Mouse (Mus musculus): Measurements from ENCODE around the gene Tmem222. TPM values are rescaled to one million over a fixed set of nuclear protein-coding genes. Genes with fewer than 3 reads are reported as not detected.

The Tmem222 gene
- polyA plus RNA-seq, 1 experiment: 70.6 TPM

DNA sequence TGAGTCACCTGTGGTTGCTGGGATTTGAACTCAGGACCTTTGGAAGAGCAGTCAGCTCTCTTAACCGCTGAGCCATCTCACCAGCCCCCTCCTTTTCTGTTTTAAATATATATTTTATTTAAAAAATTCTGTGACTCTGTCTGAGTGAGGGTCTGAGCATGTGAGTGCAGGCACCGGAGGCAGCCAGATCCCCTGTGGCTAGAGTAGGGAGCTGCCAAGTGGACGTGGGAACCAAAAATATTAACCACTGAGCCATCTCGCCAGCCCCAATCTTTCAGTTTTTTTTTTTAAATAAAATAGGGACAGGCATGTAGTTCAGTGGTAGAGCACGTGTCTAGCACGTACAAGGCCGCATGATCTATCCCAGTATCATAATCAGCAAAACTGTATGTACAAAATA lies 27.2 kb upstream of the Tmem222 start:
- no peak for TF ChIP-seq CTCF (conservative IDR thresholded peaks at IDR 0.05; ENCODE audit: insufficient read depth, insufficient read length, low read depth, low read length)
- TF ChIP-seq POLR2A (IDR thresholded peaks at IDR 0.05; ENCODE audit: low read depth, low read length): no peak
- 94% methylated on average over 7 of the region's 7 CpGs for WGBS
- Histone ChIP-seq H3K27me3 (replicated peaks; ENCODE audit: control insufficient read depth, insufficient read depth, low read length) (no peaks in the 10 kb centered on the region), H3K4me3 (ENCODE audit: insufficient read depth, low read depth, low read length) (no peak overlapping the region), H3K36me3 (ENCODE audit: control insufficient read depth, insufficient read depth, low read length) (peaks cover 2% of the 10 kb centered on the region; the same call in 1 of the 2 replicates), H3K27ac (ENCODE audit: insufficient read depth, low read depth, low read length) (no peak overlapping the region), H3K4me1 (ENCODE audit: control insufficient read depth, insufficient read depth, low read length) (no peaks in the 10 kb centered on the region)
- no peak for DNase-seq

DNA sequence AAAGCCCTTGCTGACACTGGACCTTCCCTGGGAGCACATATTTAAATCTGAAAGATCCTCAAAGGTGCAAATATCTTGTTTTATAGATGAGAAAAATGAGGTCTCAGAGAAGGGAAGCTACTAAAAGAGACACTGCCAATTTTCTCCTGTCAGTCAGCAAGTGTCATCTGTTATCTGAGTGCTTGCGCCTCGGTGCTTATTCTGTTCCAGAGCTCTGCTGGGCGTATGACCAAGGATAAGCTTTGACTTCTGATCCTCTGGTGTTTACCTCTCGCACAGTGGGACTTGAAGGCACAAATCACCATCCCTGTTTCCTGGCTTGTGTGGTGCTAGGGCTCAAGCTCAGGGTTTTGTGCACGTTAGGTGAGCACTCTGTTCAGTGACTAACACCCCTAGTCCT lies 25.1 kb upstream of the Tmem222 start:
- Histone ChIP-seq H3K27me3 (replicated peaks; ENCODE audit: control insufficient read depth, insufficient read depth, low read length) (no peaks in the 10 kb centered on the region), H3K27ac (ENCODE audit: insufficient read depth, low read depth, low read length) (no peak overlapping the region), H3K4me3 (ENCODE audit: insufficient read depth, low read depth, low read length) (no peak overlapping the region), H3K36me3 (ENCODE audit: control insufficient read depth, insufficient read depth, low read length) (peaks cover 2% of the 10 kb centered on the region; the same call in 1 of the 2 replicates), H3K4me1 (ENCODE audit: control insufficient read depth, insufficient read depth, low read length) (no peaks in the 10 kb centered on the region)
- 93% methylated on average over 5 of the region's 5 CpGs for WGBS
- no peak for DNase-seq
- TF ChIP-seq CTCF (conservative IDR thresholded peaks at IDR 0.05; ENCODE audit: insufficient read depth, insufficient read length, low read depth, low read length) (no peak), POLR2A (IDR thresholded peaks at IDR 0.05; ENCODE audit: low read depth, low read length) (no peak)

DNA sequence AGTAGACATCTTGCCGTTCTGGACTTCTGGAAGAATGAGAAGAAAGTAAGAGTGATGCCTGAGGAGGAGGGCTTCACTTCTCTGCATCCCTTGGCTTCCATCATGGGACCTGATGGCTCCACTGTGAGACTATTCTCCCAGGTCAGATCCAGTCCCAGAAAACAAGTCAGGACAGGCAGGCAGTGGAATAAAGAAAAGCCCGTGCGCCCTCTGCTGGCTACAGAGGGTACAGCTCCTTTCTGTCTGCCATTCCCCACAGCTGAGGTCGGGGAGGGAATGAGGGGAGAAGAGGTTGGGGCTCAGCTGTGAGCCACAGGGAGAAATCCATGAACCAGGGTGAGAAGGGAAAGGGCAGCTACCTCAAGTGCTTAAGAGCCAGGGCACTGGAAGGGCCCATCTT lies 24.2 kb upstream of the Tmem222 start:
- peak; percentile 86 for TF ChIP-seq CTCF (conservative IDR thresholded peaks at IDR 0.05; ENCODE audit: insufficient read depth, insufficient read length, low read depth, low read length)
- no peak for TF ChIP-seq POLR2A (IDR thresholded peaks at IDR 0.05; ENCODE audit: low read depth, low read length)
- Histone ChIP-seq H3K27ac (ENCODE audit: insufficient read depth, low read depth, low read length) (no peak overlapping the region), H3K4me3 (ENCODE audit: insufficient read depth, low read depth, low read length) (no peak overlapping the region), H3K4me1 (ENCODE audit: control insufficient read depth, insufficient read depth, low read length) (no peaks in the 10 kb centered on the region), H3K36me3 (ENCODE audit: control insufficient read depth, insufficient read depth, low read length) (peaks cover 2% of the 10 kb centered on the region; the same call in 1 of the 2 replicates), H3K27me3 (replicated peaks; ENCODE audit: control insufficient read depth, insufficient read depth, low read length) (no peaks in the 10 kb centered on the region)
- DNase-seq: peak; percentile 67
- WGBS: 24% methylated on average over 4 of the region's 4 CpGs

DNA sequence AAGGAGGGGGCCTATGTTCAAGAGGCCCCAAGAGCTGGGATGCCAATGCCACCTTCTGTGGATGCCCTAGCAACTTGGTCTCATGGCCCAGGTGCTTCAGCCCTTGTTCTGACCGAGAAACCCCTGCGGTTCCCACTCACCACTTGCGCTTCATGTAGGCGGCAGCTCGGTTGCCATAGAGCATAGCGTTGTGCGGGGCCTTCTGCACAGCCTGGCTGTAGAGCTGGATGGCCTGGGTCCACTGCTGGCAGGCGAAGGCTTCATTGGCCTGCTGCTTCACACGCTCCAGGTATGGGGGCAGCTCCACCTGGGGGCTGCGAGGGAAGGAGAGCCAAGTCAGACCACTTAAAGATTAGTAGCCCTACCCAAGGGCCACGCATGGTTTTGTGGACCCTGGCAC lies 22.8 kb upstream of the Tmem222 start:
- no peak for TF ChIP-seq POLR2A (IDR thresholded peaks at IDR 0.05; ENCODE audit: low read depth, low read length)
- no peak overlapping the region for H3K4me3 ChIP-seq (ENCODE audit: insufficient read depth, low read depth, low read length)
- WGBS: 94% methylated on average over 11 of the region's 11 CpGs
- no peak overlapping the region for H3K27ac ChIP-seq (ENCODE audit: insufficient read depth, low read depth, low read length)
- no peak for DNase-seq
- no peaks in the 10 kb centered on the region for H3K4me1 ChIP-seq (ENCODE audit: control insufficient read depth, insufficient read depth, low read length)
- H3K27me3 ChIP-seq (replicated peaks; ENCODE audit: control insufficient read depth, insufficient read depth, low read length): no peaks in the 10 kb centered on the region
- peaks cover 2% of the 10 kb centered on the region; the same call in 1 of the 2 replicates for H3K36me3 ChIP-seq (ENCODE audit: control insufficient read depth, insufficient read depth, low read length)

DNA sequence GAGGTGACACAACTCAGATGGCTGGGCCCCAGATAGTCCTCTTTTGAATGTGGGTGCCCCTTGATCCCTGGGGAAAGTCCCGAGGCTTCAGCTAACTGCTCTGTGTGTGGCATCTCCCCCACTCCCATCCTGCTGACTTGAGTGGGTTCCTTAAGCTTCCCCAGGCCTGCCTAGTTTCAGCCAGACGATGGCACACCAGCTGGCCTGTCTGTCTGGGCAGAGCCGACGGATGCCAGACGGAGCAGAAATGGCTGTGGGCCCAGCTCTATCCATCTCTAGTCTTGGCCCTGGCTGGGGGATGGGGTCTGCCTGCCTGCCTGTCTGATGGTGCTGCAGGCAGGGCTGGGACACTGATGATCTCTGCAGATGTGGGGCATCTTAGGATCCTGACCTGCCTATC lies 22.1 kb upstream of the Tmem222 start:
- no peak for DNase-seq
- Histone ChIP-seq H3K27me3 (replicated peaks; ENCODE audit: control insufficient read depth, insufficient read depth, low read length) (no peaks in the 10 kb centered on the region), H3K4me3 (ENCODE audit: insufficient read depth, low read depth, low read length) (no peak overlapping the region), H3K4me1 (ENCODE audit: control insufficient read depth, insufficient read depth, low read length) (no peaks in the 10 kb centered on the region), H3K27ac (ENCODE audit: insufficient read depth, low read depth, low read length) (no peak overlapping the region), H3K36me3 (ENCODE audit: control insufficient read depth, insufficient read depth, low read length) (peaks cover 2% of the 10 kb centered on the region; the same call in 1 of the 2 replicates)
- WGBS: 70% methylated on average over 5 of the region's 5 CpGs
- TF ChIP-seq CTCF (conservative IDR thresholded peaks at IDR 0.05; ENCODE audit: insufficient read depth, insufficient read length, low read depth, low read length) (no peak), POLR2A (IDR thresholded peaks at IDR 0.05; ENCODE audit: low read depth, low read length) (no peak)

DNA sequence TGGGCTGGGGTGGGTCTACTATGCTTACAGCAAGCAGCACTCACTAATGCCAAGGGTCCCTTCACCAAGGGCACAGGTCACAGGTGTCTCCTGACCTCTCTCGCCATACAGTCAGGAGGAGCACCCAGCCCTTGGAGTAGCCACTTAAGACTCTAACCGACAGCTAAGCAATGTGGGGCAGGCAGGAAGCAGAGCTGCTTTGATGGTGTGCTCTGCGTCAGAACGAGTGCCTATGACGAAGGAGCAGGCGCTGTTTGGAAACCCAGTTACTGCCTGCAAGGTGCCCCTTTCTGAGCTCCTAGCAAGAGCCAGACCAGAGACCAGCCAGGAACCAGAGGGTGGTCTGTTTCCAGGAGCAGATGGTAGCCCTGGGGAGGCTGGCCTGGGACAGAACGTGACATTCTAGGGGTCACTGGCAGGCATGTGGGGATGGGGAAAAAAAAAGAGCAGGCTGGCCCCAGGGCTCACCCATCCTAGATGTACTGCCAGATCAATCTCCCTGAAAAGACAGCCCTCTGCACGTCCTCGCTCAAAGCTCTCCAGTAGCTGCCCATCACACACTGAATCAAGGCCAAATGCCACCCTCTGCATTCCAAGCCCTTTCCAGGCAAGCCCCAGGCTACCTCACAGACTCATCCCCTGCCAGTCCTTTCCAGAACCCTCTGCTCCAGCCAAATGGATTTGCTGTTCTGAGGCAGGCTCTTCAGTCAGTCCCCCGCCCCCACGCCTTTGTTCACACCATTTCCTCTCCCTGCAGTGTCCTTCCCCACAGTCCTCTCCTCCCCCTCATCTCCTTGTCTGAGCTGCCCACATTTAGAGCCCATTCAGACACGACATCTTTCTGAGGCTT lies 21.1 kb upstream of the Tmem222 start:
- no peak overlapping the region for H3K27ac ChIP-seq (ENCODE audit: insufficient read depth, low read depth, low read length)
- H3K36me3 ChIP-seq (ENCODE audit: control insufficient read depth, insufficient read depth, low read length): peaks cover 2% of the 10 kb centered on the region; the same call in 1 of the 2 replicates
- TF ChIP-seq CTCF (conservative IDR thresholded peaks at IDR 0.05; ENCODE audit: insufficient read depth, insufficient read length, low read depth, low read length) (no peak), POLR2A (IDR thresholded peaks at IDR 0.05; ENCODE audit: low read depth, low read length) (no peak)
- no peaks in the 10 kb centered on the region for H3K27me3 ChIP-seq (replicated peaks; ENCODE audit: control insufficient read depth, insufficient read depth, low read length)
- no peaks in the 10 kb centered on the region for H3K4me1 ChIP-seq (ENCODE audit: control insufficient read depth, insufficient read depth, low read length)
- no peak for DNase-seq
- 71% methylated on average over 12 of the region's 12 CpGs for WGBS
- H3K4me3 ChIP-seq (ENCODE audit: insufficient read depth, low read depth, low read length): no peak overlapping the region

DNA sequence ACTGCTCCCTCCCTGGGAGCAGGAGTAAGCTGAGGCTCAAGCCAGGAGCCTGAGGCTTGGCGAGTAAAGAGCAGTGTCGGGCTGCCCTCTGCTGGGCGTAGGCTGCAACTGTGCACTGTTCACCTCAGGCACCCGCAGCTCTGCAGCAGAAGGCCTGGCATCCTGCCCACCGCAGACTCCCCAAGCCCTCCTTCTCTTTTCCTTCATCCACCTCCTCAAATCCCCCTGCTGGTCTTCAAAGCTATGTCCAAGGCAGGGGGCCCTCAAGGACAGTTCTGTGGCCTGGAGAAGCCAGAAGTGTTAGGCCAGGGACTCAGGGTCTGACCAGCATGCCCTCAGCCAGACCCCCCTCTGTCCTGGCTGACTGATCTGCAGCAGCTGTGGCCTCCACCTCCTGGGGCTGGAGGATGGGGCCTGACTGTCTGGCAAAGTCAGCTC lies 20.2 kb upstream of the Tmem222 start:
- Histone ChIP-seq H3K4me3 (ENCODE audit: insufficient read depth, low read depth, low read length) (no peak overlapping the region), H3K36me3 (ENCODE audit: control insufficient read depth, insufficient read depth, low read length) (peaks cover 4% of the 10 kb centered on the region), H3K27me3 (replicated peaks; ENCODE audit: control insufficient read depth, insufficient read depth, low read length) (no peaks in the 10 kb centered on the region), H3K27ac (ENCODE audit: insufficient read depth, low read depth, low read length) (no peak overlapping the region), H3K4me1 (ENCODE audit: control insufficient read depth, insufficient read depth, low read length) (no peaks in the 10 kb centered on the region)
- WGBS: 5% methylated on average over 5 of the region's 5 CpGs
- peak; percentile 74 for DNase-seq
- TF ChIP-seq POLR2A (IDR thresholded peaks at IDR 0.05; ENCODE audit: low read depth, low read length) (no peak), CTCF (conservative IDR thresholded peaks at IDR 0.05; ENCODE audit: insufficient read depth, insufficient read length, low read depth, low read length) (peak; percentile 94)
